Mouse (Mus musculus) cortical plate, adult 2 months (tissue): Measurements from ENCODE around the gene Pbx1.

Experiments used
- CTCF ChIP-seq: fragments of 200-500 bp; IDR thresholded peaks from 2 replicates; pipeline ENCODE4 v1.5.1; 2011; ENCODE audit warnings: mild to moderate bottlenecking, control low read depth, low read length; ENCODE audit not compliant: insufficient read depth; ENCODE audit errors: extremely low read depth
- POLR2A ChIP-seq: fragments of 200-500 bp; IDR thresholded peaks from 2 replicates; pipeline ENCODE4 v1.6.1; 2011; ENCODE audit warnings: mild to moderate bottlenecking, low read length, control low read depth; ENCODE audit not compliant: insufficient read depth; ENCODE audit errors: extremely low read depth

DNA sequence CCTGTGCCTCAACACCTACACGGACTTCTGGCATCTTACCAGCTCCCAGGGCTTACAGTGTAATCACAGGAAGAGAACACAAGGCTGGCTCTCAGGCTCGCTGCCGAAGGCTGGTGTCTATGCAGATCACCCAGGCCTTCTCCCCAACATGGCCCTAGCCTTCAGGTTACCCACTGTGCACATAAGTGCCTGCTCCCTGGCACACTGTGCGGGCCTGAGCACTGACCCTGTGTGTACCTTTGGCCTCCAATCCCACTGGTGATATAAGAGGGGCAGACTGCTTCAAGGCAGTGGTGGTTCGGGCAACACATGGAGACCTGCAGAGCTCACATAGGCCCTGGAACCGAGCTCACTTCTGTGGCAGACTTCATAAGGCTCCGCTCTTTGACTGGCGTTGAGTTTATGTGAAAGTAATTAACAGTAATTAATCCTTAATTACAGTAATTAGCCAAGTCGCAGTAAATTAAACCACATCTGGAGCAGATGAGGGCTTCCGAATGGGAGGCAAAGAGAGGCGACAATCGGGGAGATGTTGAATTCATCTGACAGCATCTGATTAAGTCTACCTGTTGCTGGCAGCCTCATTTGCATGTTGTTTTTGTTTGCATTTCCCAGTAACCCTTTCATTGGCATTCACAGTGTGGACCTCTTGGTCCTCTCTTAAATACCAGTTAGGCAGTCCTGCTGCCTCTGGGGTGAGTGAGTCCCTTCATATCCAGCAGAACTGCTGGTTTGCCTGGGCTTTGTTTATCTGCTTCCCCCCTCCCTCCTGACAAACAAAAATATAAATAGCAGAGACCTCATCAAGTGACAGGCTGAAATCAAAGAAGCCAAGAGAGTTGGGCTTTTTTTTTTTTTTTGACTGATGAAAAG is 163.1 kb downstream of the Pbx1 start:
- no peak for TF ChIP-seq CTCF
- no peak for TF ChIP-seq POLR2A
